Comparison of ENCODE assay signal across 31 mouse cellular contexts in the genomic region with DNA sequence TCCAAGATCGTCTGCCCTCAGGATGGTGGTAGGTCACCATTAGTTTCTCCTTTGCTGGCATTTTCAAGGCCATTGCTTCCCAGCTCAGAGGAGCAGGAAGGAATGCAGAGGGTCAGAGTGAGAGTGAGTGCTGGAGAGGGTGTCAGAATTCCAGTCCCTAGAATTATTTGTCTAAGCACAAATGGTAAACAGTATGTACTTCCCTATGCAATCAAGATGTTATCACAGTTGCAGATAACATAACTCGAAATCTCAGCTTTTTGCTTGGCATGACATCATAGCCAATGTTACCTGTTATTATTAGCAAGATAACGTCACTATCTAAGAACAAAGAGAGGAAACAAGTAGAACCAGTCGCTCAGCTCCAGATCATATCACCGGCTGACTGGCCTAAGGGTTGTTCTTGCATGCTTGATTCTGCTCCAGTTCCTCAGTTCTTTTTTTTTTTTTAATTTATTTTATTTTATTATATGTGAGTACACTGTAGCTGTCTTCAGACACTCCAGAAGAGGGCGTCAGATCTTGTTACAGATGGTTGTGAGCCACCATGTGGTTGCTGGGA.
DNase-seq lines count a peak whose midpoint lies in the region; ATAC-seq and TF ChIP-seq lines count a peak whose summit lies in the region.
"Had no signal": no experiment of that assay in that cellular context is flagged by ENCODE, and none has a peak within 500 bp of the region (broad histone marks: within the 10 kb centered on the region; RNA-seq: fewer than 3 reads in every experiment).

No protein-coding gene starts in this region.

- WGBS in heart, embryonic 13.5 days: 49% methylated on average over 6 of the region's 6 CpGs
- WGBS in heart, embryonic 12.5 days: 53% methylated on average over 6 of the region's 6 CpGs
- 46% methylated on average over 6 of the region's 6 CpGs for WGBS in lung, embryonic 14.5 days
- 33% methylated on average over 6 of the region's 6 CpGs for WGBS in lung, adult 2 months

- DNase-seq in lung, embryonic 14.5 days: peak; percentile 41
- DNase-seq in lung, adult 2 months: no peak
- DNase-seq in lung, postnatal 36 days: peak; percentile 43
- DNase-seq in layer of hippocampus, adult 11-12 months (ENCODE audit: low spot score): no peak
- no peak for DNase-seq in left cerebral cortex, adult 8-10 months (ENCODE audit: low spot score in 2 of 2)
- DNase-seq: adrenal gland, postnatal 10 days; cerebellum, adult 11 months; cerebellum, adult 9-10 months; cerebellum, postnatal 36 days; forebrain, postnatal 0 days; heart, postnatal 36 days; kidney, adult 18-20 months; kidney, postnatal 10 days; liver, postnatal 0 days; right cerebral cortex, adult 18-20 months; spleen, adult 18-20 months; thymus, adult 18-20 months; thymus, postnatal 25 days had no signal

- ATAC-seq in heart, embryonic 13.5 days (ENCODE audit: extremely low read depth, insufficient number of reproducible peaks, low FRiP score, low TSS enrichment): no peak
- no peak for ATAC-seq in heart, embryonic 12.5 days (ENCODE audit: insufficient number of reproducible peaks, low FRiP score)
- ATAC-seq in lung, embryonic 14.5 days (ENCODE audit: insufficient read depth): peak; percentile 32; the same call in 1 of the 2 replicates
- ATAC-seq: forebrain, postnatal 0 days; hindbrain, postnatal 0 days; liver, embryonic 12.5 days; liver, postnatal 0 days; midbrain, embryonic 16.5 days; Patski had no signal

- peak overlapping the region; percentile 24; the same call in 1 of the 2 replicates for H3K27ac ChIP-seq in heart, embryonic 13.5 days (replicated peaks)
- H3K27ac ChIP-seq in heart, embryonic 12.5 days (ENCODE audit: poor library complexity, severe bottlenecking): no peak overlapping the region; the same call in 1 of the 2 replicates
- no peak overlapping the region for H3K27ac ChIP-seq in lung, embryonic 14.5 days (ENCODE audit: low read depth)
- H3K27ac ChIP-seq in brown adipose tissue, adult 24 weeks (replicated peaks; ENCODE audit: low read depth, low read length): peak overlapping the region; percentile 67; the same call in 1 of the 2 replicates
- H3K27ac ChIP-seq: embryonic facial prominence, embryonic 12.5 days; heart, embryonic 15.5 days; hindbrain, embryonic 12.5 days; hindbrain, postnatal 0 days; limb, embryonic 13.5 days; liver, embryonic 12.5 days; midbrain, embryonic 10.5 days had no signal

- peaks cover 8% of the 10 kb centered on the region; the same call in 1 of the 2 replicates for H3K9me3 ChIP-seq in heart, embryonic 13.5 days
- H3K9me3 ChIP-seq in heart, embryonic 12.5 days (replicated peaks): no peaks in the 10 kb centered on the region; the same call in 1 of the 2 replicates
- H3K9me3 ChIP-seq in lung, embryonic 14.5 days (ENCODE audit: low read depth, low read length): no peaks in the 10 kb centered on the region
- H3K9me3 ChIP-seq: embryonic facial prominence, embryonic 12.5 days; heart, embryonic 15.5 days; hindbrain, embryonic 12.5 days; liver, embryonic 12.5 days; midbrain, embryonic 10.5 days had no signal

- H3K4me2 ChIP-seq in heart, embryonic 13.5 days: no peak overlapping the region
- no peak overlapping the region for H3K4me2 ChIP-seq in heart, embryonic 12.5 days
- H3K4me2 ChIP-seq in lung, embryonic 14.5 days: no peak overlapping the region
- H3K4me2 ChIP-seq: embryonic facial prominence, embryonic 12.5 days; heart, embryonic 15.5 days; hindbrain, embryonic 12.5 days; limb, embryonic 13.5 days; liver, embryonic 12.5 days had no signal

- no peak overlapping the region for H3K9ac ChIP-seq in heart, embryonic 13.5 days
- no peak overlapping the region for H3K9ac ChIP-seq in heart, embryonic 12.5 days
- H3K9ac ChIP-seq in lung, embryonic 14.5 days: no peak overlapping the region
- H3K9ac ChIP-seq: embryonic facial prominence, embryonic 12.5 days; forebrain, postnatal 0 days; heart, embryonic 15.5 days; hindbrain, embryonic 12.5 days; limb, embryonic 13.5 days; liver, embryonic 12.5 days; liver, postnatal 0 days had no signal

- H3K4me1 ChIP-seq in heart, embryonic 13.5 days: peaks cover 11% of the 10 kb centered on the region; the same call in 1 of the 2 replicates
- no peaks in the 10 kb centered on the region for H3K4me1 ChIP-seq in heart, embryonic 12.5 days (replicated peaks)
- no peaks in the 10 kb centered on the region for H3K4me1 ChIP-seq in lung, embryonic 14.5 days (ENCODE audit: insufficient read depth)
- peaks cover 8% of the 10 kb centered on the region; the same call in 1 of the 2 replicates for H3K4me1 ChIP-seq in lung, adult 2 months (ENCODE audit: control insufficient read depth, insufficient read depth, low read length)
- H3K4me1 ChIP-seq in brown adipose tissue, adult 24 weeks (ENCODE audit: control insufficient read depth, insufficient read depth, insufficient read length, low read length): no peaks in the 10 kb centered on the region; the same call in 1 of the 2 replicates
- H3K4me1 ChIP-seq: embryonic facial prominence, embryonic 12.5 days; heart, embryonic 15.5 days; hindbrain, embryonic 12.5 days; limb, embryonic 13.5 days; liver, embryonic 12.5 days; midbrain, embryonic 10.5 days had no signal

- no peak for TF ChIP-seq CTCF in lung, embryonic 14.5 days (IDR thresholded peaks at IDR 0.05; ENCODE audit: low read depth)
- TF ChIP-seq CTCF in lung, adult 2 months (IDR thresholded peaks at IDR 0.05; ENCODE audit: insufficient read depth, low read length): no peak

- H3K27me3 ChIP-seq in heart, embryonic 13.5 days (replicated peaks): no peaks in the 10 kb centered on the region
- no peaks in the 10 kb centered on the region for H3K27me3 ChIP-seq in heart, embryonic 12.5 days (replicated peaks)
- no peaks in the 10 kb centered on the region for H3K27me3 ChIP-seq in lung, embryonic 14.5 days (ENCODE audit: insufficient read depth, low read length)
- H3K27me3 ChIP-seq: embryonic facial prominence, embryonic 12.5 days; heart, embryonic 15.5 days; hindbrain, embryonic 12.5 days; limb, embryonic 13.5 days; liver, embryonic 12.5 days; Patski had no signal

- H3K36me3 ChIP-seq in heart, embryonic 13.5 days: peaks cover 41% of the 10 kb centered on the region
- H3K36me3 ChIP-seq in heart, embryonic 12.5 days: peaks cover 37% of the 10 kb centered on the region
- H3K36me3 ChIP-seq in lung, embryonic 14.5 days (ENCODE audit: insufficient read depth): peaks cover 32% of the 10 kb centered on the region

- TF ChIP-seq POLR2A in lung, adult 2 months (IDR thresholded peaks at IDR 0.05; ENCODE audit: borderline replicate concordance, extremely low read depth, low read depth, low read length): no peak

- H3K4me3 ChIP-seq in heart, embryonic 13.5 days: no peak overlapping the region
- H3K4me3 ChIP-seq in heart, embryonic 12.5 days: no peak overlapping the region
- H3K4me3 ChIP-seq in lung, embryonic 14.5 days (ENCODE audit: low read depth, low read length): no peak overlapping the region
- no peak overlapping the region for H3K4me3 ChIP-seq in lung, adult 2 months (replicated peaks; ENCODE audit: extremely low read depth, low read depth, low read length)
- H3K4me3 ChIP-seq in brown adipose tissue, adult 24 weeks (ENCODE audit: insufficient read depth, low read depth, low read length): no peak overlapping the region
- H3K4me3 ChIP-seq: embryonic facial prominence, embryonic 12.5 days; erythroblast, embryonic 14.5 days; heart, embryonic 15.5 days; hindbrain, embryonic 12.5 days; limb, embryonic 13.5 days; liver, embryonic 12.5 days; midbrain, embryonic 10.5 days had no signal

Comparison
In these comparisons a context has a peak if more than half of its experiments do, and no peak if none do; other contexts are left out.
1. H3K27ac ChIP-seq: peak in heart, embryonic 13.5 days (single experiment) and brown adipose tissue, adult 24 weeks (single experiment); none in heart, embryonic 12.5 days (single experiment) and lung, embryonic 14.5 days (single experiment).
2. DNase-seq: peak in lung, embryonic 14.5 days (single experiment) and lung, postnatal 36 days (single experiment); none in lung, adult 2 months (single experiment), layer of hippocampus, adult 11-12 months (single experiment) and left cerebral cortex, adult 8-10 months (0 of 2).